Mouse (Mus musculus): ENCODE data around the gene Igfals. TPM values are rescaled to one million over a fixed set of nuclear protein-coding genes. Genes with fewer than 3 reads are reported as not detected.

The Igfals gene
- total RNA-seq (2021) = under 1 TPM in 1 of 2 experiments, not detected in 1; 0.22 TPM

- no peak for DNase-seq
- intact Hi-C loops (cut with DNase I) = no loop called here
Measured at GRCm38 (mm10) chr17:24865776-24866175, at the start of gene Igfals. Gene Igfals, plus strand, starts transcription at chr17:24865997.

GRCm38 (mm10) chr17:24817503-24817902, 48.3 kb upstream of the Igfals start:
- DNase-seq = no peak
- intact Hi-C loops (cut with DNase I) = loop anchor here (2.0 kb wide), 1 partner anchor 37 kb away; no protein-coding TSS in a partner anchor

GRCm38 (mm10) chr17:24818172-24818571, 47.6 kb upstream of the Igfals start:
- no peak for DNase-seq
- intact Hi-C loops (cut with DNase I) = no loop called here

GRCm38 (mm10) chr17:24819469-24819868, 46.3 kb upstream of the Igfals start:
- intact Hi-C loops (cut with DNase I) = no loop called here

GRCm38 (mm10) chr17:24821351-24822280, 44.2 kb upstream of the Igfals start:
- no peak for DNase-seq
- intact Hi-C loops (cut with DNase I) = loop anchor here (5.0 kb wide), 1 partner anchor 69 kb away; the partner anchor contains the start of gene Hs3st6

More at GRCm38 (mm10) chr17:24819469-24819868, 46.3 kb upstream of the Igfals start:
- no peak for DNase-seq

- DNase-seq = no peak
- intact Hi-C loops (cut with DNase I) = no loop called here
Measured at GRCm38 (mm10) chr17:24839842-24840241, 26.0 kb upstream of the Igfals start, which contains the start of gene Hagh. Gene Hagh, plus strand, starts transcription at chr17:24840143.

GRCm38 (mm10) chr17:24840341-24840740, 25.5 kb upstream of the Igfals start:
- intact Hi-C loops (cut with DNase I) = no loop called here
- DNase-seq = no peak

- intact Hi-C loops (cut with DNase I) = no loop called here
Measured at GRCm38 (mm10) chr17:24841133-24841532, 24.7 kb upstream of the Igfals start.

GRCm38 (mm10) chr17:24842631-24843030, 23.2 kb upstream of the Igfals start:
- intact Hi-C loops (cut with DNase I) = no loop called here
- DNase-seq = no peak

More at GRCm38 (mm10) chr17:24841133-24841532, 24.7 kb upstream of the Igfals start:
- DNase-seq = no peak

GRCm38 (mm10) chr17:24844525-24844924, 21.3 kb upstream of the Igfals start:
- no peak for DNase-seq
- intact Hi-C loops (cut with DNase I) = no loop called here

GRCm38 (mm10) chr17:24847386-24847785, 18.4 kb upstream of the Igfals start:
- no peak for DNase-seq
- intact Hi-C loops (cut with DNase I) = no loop called here

GRCm38 (mm10) chr17:24848600-24849031, 17.2 kb upstream of the Igfals start:
- no peak for DNase-seq
- intact Hi-C loops (cut with DNase I) = no loop called here

GRCm38 (mm10) chr17:24849733-24850064, 16.1 kb upstream of the Igfals start:
- intact Hi-C loops (cut with DNase I) = no loop called here
- DNase-seq = no peak

- intact Hi-C loops (cut with DNase I) = no loop called here
- peak; percentile 97 for DNase-seq
Measured at GRCm38 (mm10) chr17:24850065-24850772, 15.6 kb upstream of the Igfals start, which contains the start of gene Fahd1. Gene Fahd1, minus strand, starts transcription at chr17:24850364.

- no peak for DNase-seq
- intact Hi-C loops (cut with DNase I) = no loop called here
Measured at GRCm38 (mm10) chr17:24850773-24851127, 15.0 kb upstream of the Igfals start.

GRCm38 (mm10) chr17:24851381-24852125, 14.2 kb upstream of the Igfals start:
- intact Hi-C loops (cut with DNase I) = no loop called here
- no peak for DNase-seq

- no peak for DNase-seq
Measured at GRCm38 (mm10) chr17:24855838-24856464, 9.8 kb upstream of the Igfals start.

GRCm38 (mm10) chr17:24856589-24856988, 9.2 kb upstream of the Igfals start:
- DNase-seq = no peak
- intact Hi-C loops (cut with DNase I) = no loop called here

More at GRCm38 (mm10) chr17:24855838-24856464, 9.8 kb upstream of the Igfals start:
- intact Hi-C loops (cut with DNase I) = no loop called here

- DNase-seq = no peak
- intact Hi-C loops (cut with DNase I) = no loop called here
Measured at GRCm38 (mm10) chr17:24857831-24858470, 7.8 kb upstream of the Igfals start.

- intact Hi-C loops (cut with DNase I) = no loop called here
Measured at GRCm38 (mm10) chr17:24858967-24859366, 6.8 kb upstream of the Igfals start.

More at GRCm38 (mm10) chr17:24858967-24859366, 6.8 kb upstream of the Igfals start:
- DNase-seq = peak; percentile 61
